Comparison of ENCODE assay signal across 8 mouse cellular contexts in the genomic region with DNA sequence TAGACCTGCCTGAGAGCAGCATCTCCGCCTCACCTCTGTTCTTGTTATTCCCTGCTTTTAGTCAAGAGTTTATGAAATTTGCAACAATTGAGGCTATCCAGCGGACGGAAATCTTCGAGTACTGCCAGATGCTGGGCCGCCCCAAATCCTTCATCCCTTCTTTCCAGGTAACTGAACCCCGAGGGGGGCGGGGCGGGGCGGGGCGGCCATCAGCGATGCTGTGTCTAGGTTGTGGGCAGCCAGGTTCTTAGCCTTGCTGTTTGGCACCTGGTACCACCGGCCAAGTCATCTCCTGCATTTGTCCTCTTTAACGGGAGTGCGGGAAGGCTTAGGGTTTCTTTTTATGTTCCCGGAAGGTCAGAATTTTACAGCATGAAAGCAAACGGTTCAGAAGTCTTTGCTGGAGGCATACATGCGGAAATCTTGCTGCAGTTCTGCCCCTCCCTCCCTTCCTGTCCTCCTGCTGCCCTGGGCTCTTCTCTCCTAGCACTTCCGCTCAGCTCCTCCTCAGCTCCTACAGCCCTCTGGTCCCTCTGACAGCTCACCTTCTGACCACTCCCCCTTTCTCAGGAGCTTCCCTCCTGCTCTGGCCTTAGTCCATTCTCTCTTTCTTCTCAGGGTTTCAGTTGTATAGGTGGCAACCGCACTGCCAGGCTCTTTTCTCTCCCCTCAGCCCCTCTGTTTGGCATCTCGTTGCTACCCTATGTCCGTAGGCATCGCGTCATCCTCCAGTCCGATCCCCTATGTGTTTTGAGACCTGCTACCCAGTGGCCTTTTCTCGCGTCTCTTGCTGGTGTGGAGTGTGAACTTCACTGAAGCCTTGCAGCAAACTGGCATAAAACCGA. TPM values are rescaled to one million over a fixed set of nuclear protein-coding genes. Genes with fewer than 3 reads are reported as not detected.
A peak's percentile ranks its signal among the peaks of the same experiment; 100 is the strongest.
DNase-seq lines count a peak whose midpoint lies in the region; ATAC-seq lines count a peak whose summit lies in the region.
"Had no signal": no experiment of that assay in that cellular context is flagged by ENCODE, and none has a peak within 500 bp of the region (broad histone marks: within the 10 kb centered on the region; RNA-seq: fewer than 3 reads in every experiment).

No protein-coding gene starts in this region.

- DNase-seq in lung, postnatal 4 days, result no peak
- no peak for DNase-seq in gastrocnemius, postnatal 36 days
- no peak for DNase-seq in frontal cortex, postnatal 10 days (ENCODE audit: low spot score in 2 of 2)
- DNase-seq: lung, postnatal 10 days had no signal

- H3K9me3 ChIP-seq in lung, embryonic 16.5 days (ENCODE audit: control insufficient read depth, low read length), result no peaks in the 10 kb centered on the region
- no peaks in the 10 kb centered on the region for H3K9me3 ChIP-seq in forebrain, embryonic 12.5 days
- no peaks in the 10 kb centered on the region for H3K9me3 ChIP-seq in intestine, embryonic 16.5 days (ENCODE audit: control insufficient read depth, low read length)
- no peaks in the 10 kb centered on the region for H3K9me3 ChIP-seq in neural tube, embryonic 13.5 days

- H3K4me1 ChIP-seq in lung, embryonic 16.5 days (replicated peaks; ENCODE audit: control insufficient read depth, insufficient read depth, low read length), result peaks cover 2% of the 10 kb centered on the region; the same call in 1 of the 2 replicates
- peaks cover 15% of the 10 kb centered on the region for H3K4me1 ChIP-seq in forebrain, embryonic 12.5 days
- H3K4me1 ChIP-seq in intestine, embryonic 16.5 days (ENCODE audit: control insufficient read depth, insufficient read depth, low read length), result peaks cover 6% of the 10 kb centered on the region; the same call in 1 of the 2 replicates
- peaks cover 18% of the 10 kb centered on the region; the same call in 1 of the 2 replicates for H3K4me1 ChIP-seq in neural tube, embryonic 13.5 days (replicated peaks)

- peak overlapping the region; percentile 34 for H3K4me2 ChIP-seq in lung, embryonic 16.5 days (ENCODE audit: low read depth, low read length)
- H3K4me2 ChIP-seq in forebrain, embryonic 12.5 days, result peak overlapping the region; percentile 41
- H3K4me2 ChIP-seq in intestine, embryonic 16.5 days (ENCODE audit: low read depth, low read length), result peak overlapping the region; percentile 55
- H3K4me2 ChIP-seq in neural tube, embryonic 13.5 days, result peak overlapping the region; percentile 43

- no peaks in the 10 kb centered on the region for H3K27me3 ChIP-seq in lung, embryonic 16.5 days (ENCODE audit: control insufficient read depth, insufficient read depth, low read depth, low read length)
- peaks cover 31% of the 10 kb centered on the region for H3K27me3 ChIP-seq in forebrain, embryonic 12.5 days
- H3K27me3 ChIP-seq in intestine, embryonic 16.5 days (replicated peaks; ENCODE audit: control insufficient read depth, insufficient read depth, low read length), result no peaks in the 10 kb centered on the region
- peaks cover 13% of the 10 kb centered on the region for H3K27me3 ChIP-seq in neural tube, embryonic 13.5 days

- H3K27ac ChIP-seq in lung, embryonic 16.5 days (ENCODE audit: low read length), result no peak overlapping the region
- no peak overlapping the region for H3K27ac ChIP-seq in forebrain, embryonic 12.5 days
- no peak overlapping the region for H3K27ac ChIP-seq in intestine, embryonic 16.5 days (ENCODE audit: low read length)
- no peak overlapping the region for H3K27ac ChIP-seq in neural tube, embryonic 13.5 days (replicated peaks)

- no peak overlapping the region for H3K9ac ChIP-seq in lung, embryonic 16.5 days (ENCODE audit: low read length)
- no peak overlapping the region for H3K9ac ChIP-seq in forebrain, embryonic 12.5 days
- H3K9ac ChIP-seq in intestine, embryonic 16.5 days (ENCODE audit: low read depth, low read length), result 0 out of 2 replicates have a peak overlapping the region, but pooled peaks have one; percentile 37
- 0 out of 2 replicates have a peak overlapping the region, but pooled peaks have one; percentile 38 for H3K9ac ChIP-seq in neural tube, embryonic 13.5 days

- peak overlapping the region; percentile 31 for H3K4me3 ChIP-seq in lung, embryonic 16.5 days (ENCODE audit: low read length)
- peak overlapping the region; percentile 10; the same call in 1 of the 2 replicates for H3K4me3 ChIP-seq in forebrain, embryonic 12.5 days (replicated peaks)
- peak overlapping the region; percentile 24 for H3K4me3 ChIP-seq in intestine, embryonic 16.5 days (ENCODE audit: low read length)
- H3K4me3 ChIP-seq in neural tube, embryonic 13.5 days, result peak overlapping the region; percentile 15; the same call in 1 of the 2 replicates

- 26% methylated on average over 27 of the region's 27 CpGs for WGBS in lung, embryonic 16.5 days
- WGBS in forebrain, embryonic 12.5 days, result 26% methylated on average over 27 of the region's 27 CpGs
- WGBS in intestine, embryonic 16.5 days, result 29% methylated on average over 27 of the region's 27 CpGs
- 33% methylated on average over 27 of the region's 27 CpGs for WGBS in neural tube, embryonic 13.5 days

- 0 out of 2 replicates have a peak, but pooled peaks have one; percentile 16 for ATAC-seq in lung, embryonic 16.5 days (ENCODE audit: low read depth)
- peak; percentile 24; the same call in 1 of the 2 replicates for ATAC-seq in forebrain, embryonic 12.5 days (ENCODE audit: low FRiP score)
- no peak for ATAC-seq in intestine, embryonic 16.5 days
- ATAC-seq in neural tube, embryonic 13.5 days (ENCODE audit: low read depth), result no peak

- intact Hi-C loops in gastrocnemius, postnatal 36 days (cut with DNase I), result loop anchor here (5.0 kb wide), 1 partner anchor 1097 kb away; no protein-coding TSS in a partner anchor

- H3K36me3 ChIP-seq in lung, embryonic 16.5 days (ENCODE audit: control insufficient read depth, insufficient read depth, low read length), result no peaks in the 10 kb centered on the region
- H3K36me3 ChIP-seq in forebrain, embryonic 12.5 days (replicated peaks), result no peaks in the 10 kb centered on the region
- peaks cover 7% of the 10 kb centered on the region; the same call in 1 of the 2 replicates for H3K36me3 ChIP-seq in intestine, embryonic 16.5 days (ENCODE audit: control insufficient read depth, insufficient read depth, low read length)
- no peaks in the 10 kb centered on the region for H3K36me3 ChIP-seq in neural tube, embryonic 13.5 days

RNA-seq across cellular contexts. Expression of a gene that starts 48.4 kb away (rescaled TPM):
- 2.5 and 3.0 TPM in 2 replicates for polyA plus RNA-seq in lung, embryonic 16.5 days (2015; fragmentation: Nextera tagmentation; extraction: Ambion mirVana)
- polyA plus RNA-seq in forebrain, embryonic 12.5 days (2016; fragmentation: Nextera tagmentation; extraction: Ambion mirVana), result 0.52 and 0.53 TPM in 2 replicates
- polyA plus RNA-seq in intestine, embryonic 16.5 days (2015; fragmentation: Nextera tagmentation; extraction: Ambion mirVana), result 17.5 and 22.7 TPM in 2 replicates
- 0.69 and 0.74 TPM in 2 replicates for polyA plus RNA-seq in neural tube, embryonic 13.5 days (2015; fragmentation: Nextera tagmentation; extraction: Ambion mirVana)
- 1 to 10 TPM; 1.1 to 1.6 TPM for total RNA-seq in gastrocnemius, postnatal 36 days (2021)

Comparison
In these comparisons a context has a peak if more than half of its experiments do, and no peak if none do; other contexts are left out.
1. ATAC-seq: peak in lung, embryonic 16.5 days (single experiment) and forebrain, embryonic 12.5 days (single experiment); none in intestine, embryonic 16.5 days (single experiment) and neural tube, embryonic 13.5 days (single experiment).
2. H3K9ac ChIP-seq: peak in intestine, embryonic 16.5 days (single experiment) and neural tube, embryonic 13.5 days (single experiment); none in lung, embryonic 16.5 days (single experiment) and forebrain, embryonic 12.5 days (single experiment).
3. Peak in every context shown above with its lines, with median percentiles within 50 percentile points of each other: H3K4me2 ChIP-seq and H3K4me3 ChIP-seq.